Mouse (Mus musculus) mesoderm, embryonic 11.5 days (tissue): ENCODE measurements around the gene Proser1.

ENCODE experiments used
- DNase-seq: peaks from one replicate; pipeline ENCODE4 v3.0.0-alpha.2; 2012; ENCODE audit warnings: low read depth, low spot score

Proser1 gene

DNA sequence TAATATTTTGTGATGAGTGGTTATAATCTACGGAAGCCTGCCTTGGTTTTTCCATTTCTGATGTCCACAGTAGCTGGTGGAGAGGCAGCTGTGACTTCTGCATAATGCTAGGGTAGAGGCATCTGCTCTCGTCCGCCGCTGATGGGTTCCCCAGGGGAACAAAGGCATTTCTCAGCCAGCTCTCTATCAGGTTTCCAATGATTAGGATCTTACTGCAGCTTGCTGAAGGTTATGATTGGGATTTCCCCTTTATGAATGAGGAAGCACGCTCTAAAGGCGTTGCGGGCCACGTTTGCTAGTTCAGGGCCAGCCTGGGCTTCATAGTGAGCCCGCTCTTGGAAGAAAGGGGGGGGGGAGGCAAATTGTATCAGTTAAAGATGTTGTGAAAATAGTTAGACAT is 3.0 kb downstream of the Proser1 start:
- DNase-seq, result peak; percentile 40

DNA sequence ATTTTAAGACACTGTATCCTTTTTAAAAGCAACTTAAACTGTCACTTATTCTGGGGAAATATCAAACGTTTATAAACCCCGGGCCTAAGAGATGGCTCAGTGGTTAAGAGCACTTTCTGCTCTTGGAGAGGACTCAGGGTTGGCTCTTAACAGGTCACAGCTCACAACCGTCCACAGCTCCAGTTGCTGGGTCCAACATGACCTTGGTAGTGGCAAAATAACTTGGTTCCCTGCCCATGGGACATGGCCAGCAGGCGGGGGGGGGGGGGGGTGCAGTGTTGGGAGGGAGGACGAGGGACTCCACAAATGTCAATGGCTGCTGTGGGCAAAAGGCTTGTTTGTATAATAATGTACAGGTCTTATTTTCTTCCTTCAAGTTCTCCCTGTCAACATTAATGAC is 3.9 kb downstream of the Proser1 start:
- DNase-seq, result no peak

DNA sequence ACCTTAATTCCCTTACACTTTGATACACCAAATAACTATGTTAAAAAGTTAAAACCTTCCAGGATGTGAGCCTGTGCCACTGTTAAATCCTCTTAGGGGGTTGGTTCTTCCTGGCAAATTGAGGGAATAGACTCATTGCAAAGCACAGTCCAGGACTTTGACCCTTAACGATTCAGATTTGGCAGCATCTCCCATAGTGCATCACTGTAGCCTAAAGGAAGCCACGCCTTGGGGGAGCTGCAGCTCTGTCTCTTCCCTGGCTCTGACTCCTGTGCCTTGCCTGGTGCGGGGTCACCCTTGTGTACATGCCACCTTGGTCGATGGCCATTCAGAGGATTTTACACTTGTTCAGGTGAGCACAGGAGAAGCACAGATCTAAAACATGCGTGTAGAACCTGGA is 6.2 kb downstream of the Proser1 start:
- DNase-seq, result no peak

DNA sequence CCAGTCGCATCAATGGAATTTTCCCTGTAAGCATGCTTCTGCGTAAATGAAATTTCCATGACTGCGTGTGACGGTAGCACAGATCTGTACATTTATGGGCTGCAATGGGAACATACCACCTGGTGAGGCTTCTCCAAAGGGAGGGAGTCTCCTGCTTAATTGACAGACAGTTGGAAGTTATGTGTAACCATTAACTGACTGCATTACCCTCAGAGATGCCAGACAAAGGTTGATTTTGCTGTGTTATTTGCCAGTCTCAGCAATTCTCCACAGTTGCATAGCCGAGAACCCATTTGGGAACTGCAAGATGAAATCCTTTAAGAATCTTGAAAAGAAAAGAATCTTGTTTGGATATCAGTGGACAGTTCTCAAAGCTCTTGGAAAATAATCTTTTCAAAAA is 8.6 kb downstream of the Proser1 start:
- no peak for DNase-seq

DNA sequence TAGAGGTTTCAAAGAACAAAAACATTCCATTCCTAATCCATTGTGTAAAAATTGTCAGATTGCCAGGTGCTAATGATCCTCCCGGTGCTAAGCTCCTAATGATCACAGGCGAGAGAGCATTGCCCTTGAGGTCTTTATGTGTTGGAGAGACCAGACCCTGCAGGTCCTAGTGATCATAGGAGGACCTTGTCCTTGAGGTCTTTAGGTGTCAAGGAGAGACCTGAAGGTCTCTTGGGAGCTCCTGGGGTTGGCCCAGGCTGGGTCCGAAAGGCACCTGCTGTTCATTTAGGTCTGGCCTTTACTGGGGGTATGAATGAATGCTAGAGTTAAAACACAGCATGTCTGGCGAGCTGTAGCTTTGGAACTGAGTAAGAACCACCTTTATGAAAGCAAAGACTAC is 10.7 kb downstream of the Proser1 start:
- DNase-seq, result no peak

DNA sequence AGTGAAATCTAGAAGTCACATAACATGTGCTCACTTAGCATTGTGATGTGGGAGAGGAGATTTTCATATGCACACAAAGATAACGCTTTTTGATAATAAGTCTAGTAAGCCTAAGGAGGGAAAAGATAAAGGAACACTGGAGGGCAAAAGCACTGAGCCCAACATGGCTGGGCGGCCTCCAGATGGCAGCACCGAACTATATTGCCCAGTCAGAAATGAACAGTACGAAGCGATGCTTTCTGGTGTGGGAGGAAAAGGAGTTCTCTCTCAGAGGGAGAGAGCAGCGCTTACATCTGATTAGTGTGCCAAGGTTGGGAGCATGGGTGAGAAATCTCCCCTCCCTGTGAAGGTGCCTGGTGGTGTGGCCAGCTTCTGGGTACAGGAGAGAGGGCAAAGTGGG is 12.4 kb downstream of the Proser1 start:
- DNase-seq, result peak; percentile 20

DNA sequence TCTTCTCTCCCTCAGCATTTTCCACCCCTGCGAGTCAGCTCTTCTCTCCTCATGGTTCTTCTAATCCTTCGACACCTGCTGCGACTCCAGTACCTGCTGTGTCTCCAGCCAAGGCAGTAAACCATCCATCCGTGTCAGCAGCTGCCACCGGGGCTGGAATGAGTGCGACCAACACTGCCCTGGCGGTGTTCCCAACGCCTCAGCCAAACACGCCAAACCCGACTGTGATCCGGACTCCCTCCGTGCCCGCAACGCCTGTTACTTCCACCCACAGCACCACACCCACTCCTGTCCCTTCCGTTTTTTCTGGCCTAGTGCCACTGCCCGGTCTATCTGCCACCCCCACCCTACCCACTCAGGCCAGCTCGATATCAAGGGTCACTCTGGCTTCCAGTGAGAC is 14.0 kb downstream of the Proser1 start:
- DNase-seq, result no peak

DNA sequence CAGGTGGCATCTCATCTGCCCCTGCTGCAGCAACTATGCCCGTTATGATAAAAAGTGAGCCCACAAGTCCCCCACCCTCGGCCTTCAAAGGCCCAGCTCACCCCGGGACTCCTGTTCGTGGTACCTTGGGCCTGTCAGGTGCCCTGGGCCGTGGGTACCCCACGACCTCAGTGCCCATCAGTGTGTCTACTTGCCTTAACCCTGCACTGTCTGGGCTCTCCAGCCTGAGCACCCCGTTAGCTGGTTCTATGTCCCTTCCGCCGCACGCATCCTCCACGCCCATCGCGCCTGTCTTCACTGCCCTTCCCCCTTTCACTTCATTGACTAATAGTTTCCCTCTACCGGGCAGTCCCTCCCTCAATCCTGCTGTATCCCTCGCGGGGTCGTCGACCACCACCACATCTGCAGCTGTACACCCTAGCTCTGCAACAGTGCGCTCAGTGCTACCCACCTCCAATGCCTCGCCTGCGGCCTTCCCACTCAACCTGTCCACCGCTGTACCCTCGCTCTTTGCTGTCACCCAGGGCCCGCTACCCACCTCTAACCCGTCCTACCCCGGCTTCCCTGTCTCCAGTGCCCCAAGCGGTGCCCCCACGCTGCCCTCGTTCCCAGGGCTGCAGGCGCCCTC is 15.1 kb downstream of the Proser1 start:
- DNase-seq, result no peak

DNA sequence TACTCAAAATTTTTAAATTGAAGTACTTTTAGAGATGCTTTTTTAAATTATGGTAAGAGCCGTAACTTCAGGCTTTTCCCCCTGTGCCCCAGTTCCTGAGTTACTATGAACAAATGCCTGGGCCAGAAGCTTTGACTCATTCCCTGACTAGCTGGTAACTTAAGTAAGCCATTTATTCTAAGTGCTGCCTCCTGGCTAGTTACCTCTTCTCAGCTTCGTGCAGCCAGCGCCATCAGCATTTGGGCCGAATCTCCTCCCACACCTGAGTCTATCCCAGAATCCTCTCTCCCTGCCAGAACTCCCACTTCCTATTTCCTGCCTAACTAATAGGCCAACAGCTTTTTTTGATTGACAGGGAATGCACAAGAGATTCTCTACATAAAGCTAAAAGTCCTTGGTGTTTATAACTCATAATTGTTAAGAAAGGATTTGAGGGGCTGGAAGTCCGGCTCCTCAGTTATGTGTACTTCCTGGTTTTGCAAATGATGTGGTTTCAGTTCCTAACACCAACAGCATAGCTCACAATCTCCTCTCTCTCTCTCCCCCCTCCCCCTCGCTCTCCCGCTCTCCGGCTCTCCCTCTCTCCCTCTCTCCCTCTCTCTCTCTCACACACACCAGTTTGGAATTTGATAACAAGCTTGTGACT is 20.1 kb downstream of the Proser1 start:
- no peak for DNase-seq

DNA sequence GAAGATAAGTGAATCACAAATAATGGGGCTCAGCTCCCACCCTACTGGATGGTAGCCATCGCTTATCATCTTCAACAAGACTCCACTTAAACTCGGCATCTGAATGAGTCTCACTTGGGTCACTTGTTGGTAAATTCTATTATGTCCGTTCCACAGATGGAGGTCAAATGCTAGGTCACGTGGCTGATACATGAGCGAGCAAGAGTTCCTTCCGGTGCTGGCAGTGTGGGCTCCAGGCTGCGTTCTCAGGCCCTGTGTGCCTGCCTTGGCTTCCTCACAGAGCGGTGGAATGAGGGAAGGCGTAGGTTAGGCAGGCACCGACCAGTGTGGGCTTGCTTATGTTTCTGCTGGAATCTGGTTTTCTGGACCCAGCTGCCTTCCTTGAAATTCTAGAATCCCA is 23.1 kb downstream of the Proser1 start:
- no peak for DNase-seq

DNA sequence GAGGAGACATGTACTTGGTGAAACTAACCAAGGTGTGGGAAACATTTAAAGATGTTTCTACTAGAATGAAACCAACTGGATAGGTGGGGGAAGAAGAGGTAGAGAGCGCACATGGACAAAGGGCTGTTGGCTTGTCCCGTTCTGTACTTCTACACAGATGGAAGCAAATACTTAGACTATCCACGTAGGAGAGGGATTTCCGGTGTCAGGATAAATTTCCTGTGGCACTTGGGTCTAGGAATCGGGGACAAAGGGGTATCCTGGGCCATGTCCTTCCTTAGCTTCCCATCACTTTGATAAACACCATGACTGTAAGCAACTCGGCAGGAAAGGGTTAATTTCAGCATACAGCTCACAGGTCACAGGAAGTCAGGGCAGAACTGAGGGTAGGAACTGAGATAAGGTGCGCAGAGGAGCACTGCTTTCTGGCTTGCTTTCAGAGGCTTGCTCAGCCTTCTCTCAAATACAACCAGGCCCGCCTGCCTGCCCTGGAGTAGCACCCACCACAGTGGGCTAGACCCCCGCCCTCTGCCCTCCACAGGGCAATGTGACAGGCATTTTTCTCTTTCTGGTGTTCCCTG is 23.6 kb downstream of the Proser1 start:
- no peak for DNase-seq

DNA sequence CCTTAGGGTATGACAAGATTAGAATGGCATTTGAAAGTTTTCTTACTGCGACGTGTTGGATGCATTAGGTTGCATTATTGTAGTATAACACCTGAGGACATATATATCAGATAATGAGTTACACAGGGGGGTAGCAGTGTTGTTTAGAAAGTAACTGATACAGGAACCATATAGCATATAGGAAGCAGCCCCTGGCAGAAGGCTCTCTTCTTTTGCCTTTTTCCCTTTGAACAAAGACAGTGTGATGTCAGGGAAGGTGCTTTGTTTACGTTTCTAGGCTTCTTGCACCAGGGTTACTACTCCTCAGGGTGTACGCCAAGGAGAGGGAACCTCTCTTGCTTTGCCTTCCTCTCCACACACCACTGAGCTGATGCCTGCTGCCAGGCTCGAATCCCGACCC is 24.9 kb downstream of the Proser1 start, which contains the start of gene Stoml3:
TSS of gene Stoml3 (plus strand) at position 301 of the 400 bp plus-strand sequence.
- no peak for DNase-seq

DNA sequence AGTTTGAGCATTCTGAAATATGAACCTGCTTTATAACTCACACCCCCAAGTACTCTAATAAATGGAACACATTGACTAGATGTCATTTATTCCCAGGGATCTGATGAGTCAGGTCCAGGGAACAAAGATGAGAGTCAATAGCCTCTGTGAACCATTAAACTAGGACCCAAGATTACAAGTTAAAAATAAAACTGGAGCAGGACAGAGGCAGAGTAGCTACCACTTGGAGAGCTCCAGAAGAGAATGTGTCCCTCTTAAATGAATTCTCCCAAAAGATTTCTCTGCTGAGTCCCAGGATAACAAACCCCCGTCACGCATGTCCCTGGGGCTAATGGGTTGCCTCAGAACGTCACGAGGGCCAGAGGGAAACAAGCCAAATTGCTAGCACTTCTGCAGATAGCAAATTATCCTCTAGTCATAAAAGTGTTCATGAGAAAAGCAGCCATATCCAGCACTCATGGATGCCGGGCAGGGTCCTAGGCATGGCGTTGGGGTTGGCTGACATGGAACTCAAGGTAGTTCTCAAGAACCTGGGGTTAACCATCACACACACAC is 35.0 kb downstream of the Proser1 start:
- DNase-seq, result no peak

DNA sequence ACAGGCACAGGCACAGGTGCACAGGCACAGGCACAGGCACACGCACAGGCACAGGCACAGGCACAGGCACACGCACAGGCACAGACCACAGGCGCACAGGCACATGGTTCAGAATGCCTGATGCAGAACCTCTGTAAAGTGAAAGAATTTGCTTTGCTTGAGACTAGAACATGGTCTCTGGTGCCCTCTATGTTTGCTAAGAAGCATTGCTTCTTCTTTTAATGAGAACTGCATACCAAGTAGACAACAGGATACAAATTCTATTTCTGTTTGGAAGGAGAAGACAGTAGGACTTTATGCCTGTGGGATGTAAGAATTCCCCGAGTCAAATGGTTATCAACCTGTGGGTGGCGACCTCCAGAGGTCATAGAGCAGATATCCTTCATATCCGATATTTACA is 39.0 kb downstream of the Proser1 start:
- no peak for DNase-seq

DNA sequence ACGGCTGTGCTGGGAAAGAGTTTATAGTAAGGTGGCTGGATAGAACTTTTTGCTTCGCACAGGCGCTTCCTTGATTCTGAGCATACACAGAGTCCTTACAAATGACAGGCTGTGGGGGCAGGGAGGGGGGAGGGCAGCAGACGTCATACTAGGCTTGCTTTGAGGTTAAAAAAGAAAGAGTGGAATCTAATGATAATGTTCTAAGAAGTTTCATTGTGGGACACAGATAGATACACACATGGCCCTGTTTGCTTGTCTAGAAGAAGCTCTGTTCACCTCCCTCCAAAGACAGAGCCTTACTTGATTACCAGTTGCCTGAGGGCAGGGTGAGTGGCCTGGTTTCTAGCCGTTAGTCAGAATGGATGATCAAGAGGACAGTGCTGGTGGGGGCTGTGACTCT is 49.6 kb downstream of the Proser1 start:
- no peak for DNase-seq

DNA sequence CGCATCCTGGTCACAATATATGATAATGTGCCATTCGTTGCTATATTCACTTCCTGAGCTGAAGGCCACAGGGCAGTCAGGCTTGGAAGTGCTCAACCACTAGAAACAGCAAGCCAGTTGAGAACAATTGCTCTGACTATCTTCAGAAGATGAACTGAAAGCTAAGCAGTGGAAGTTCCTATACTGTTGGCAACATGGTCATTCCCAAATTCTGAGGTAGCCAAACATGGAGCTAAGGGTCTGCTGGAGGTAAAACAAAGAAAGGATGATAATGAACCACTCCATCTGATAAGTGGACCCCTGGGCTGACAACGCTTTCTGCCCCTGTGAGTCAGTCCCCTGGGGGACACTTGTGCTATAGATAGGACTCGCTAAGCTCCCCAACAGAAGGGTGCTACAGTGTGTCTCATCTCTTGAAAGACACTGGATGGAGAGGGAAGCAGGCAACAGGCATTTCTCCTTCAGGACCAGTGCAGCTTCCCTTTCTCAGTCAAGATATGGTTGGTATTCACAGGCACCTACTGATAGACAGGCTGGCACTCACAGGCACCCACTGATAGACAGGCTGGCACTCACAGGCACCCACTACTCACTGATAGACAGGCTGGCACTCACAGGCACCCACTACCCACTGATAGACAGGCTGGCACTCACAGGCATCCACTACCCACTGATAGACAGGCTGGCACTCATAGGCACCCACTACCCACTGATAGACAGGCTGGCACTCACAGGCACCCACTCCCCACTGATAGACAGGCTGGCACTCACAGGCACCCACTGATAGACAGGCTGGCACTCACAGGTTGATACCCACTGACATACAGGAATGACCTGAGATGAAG is 51.0 kb downstream of the Proser1 start:
- DNase-seq, result no peak

DNA sequence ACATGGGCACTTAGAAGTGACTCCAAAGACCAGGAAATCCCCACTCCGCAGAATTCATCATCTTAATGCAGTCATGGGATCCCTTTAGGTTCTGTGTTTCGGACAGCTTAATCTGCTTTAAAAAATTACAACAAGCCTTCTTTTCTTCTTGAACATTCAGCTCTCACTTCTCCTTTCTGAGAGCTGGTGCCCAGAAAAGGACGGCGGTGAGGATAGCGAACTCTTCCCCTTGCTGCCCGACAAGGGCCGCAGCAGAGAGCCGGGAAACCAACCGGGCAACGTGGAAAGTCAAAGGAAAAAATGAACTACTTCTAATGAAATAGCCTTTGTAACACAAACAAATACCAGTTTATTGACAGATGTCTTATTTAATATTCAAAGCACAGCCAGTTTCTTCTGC is 59.3 kb downstream of the Proser1 start:
- DNase-seq, result no peak

DNA sequence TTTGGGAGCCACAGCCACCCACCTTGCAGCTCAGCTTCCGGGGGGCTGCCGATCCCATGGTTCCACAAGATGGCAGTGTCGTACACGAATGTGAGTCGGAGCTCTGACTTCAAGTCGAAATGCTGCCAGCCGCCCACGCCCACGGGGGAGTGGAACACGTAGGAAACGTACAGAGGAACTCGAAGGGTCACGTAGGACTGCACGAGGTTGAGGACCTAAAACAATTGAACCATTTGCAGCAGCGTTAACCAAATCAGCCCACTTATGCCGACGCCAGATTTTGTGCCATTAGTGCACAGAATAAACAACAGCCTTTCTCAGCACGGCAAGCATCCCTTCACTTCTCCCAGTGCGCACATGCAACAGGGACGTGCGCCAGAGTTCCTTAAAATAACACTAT is 62.3 kb downstream of the Proser1 start:
- DNase-seq, result peak; percentile 77

DNA sequence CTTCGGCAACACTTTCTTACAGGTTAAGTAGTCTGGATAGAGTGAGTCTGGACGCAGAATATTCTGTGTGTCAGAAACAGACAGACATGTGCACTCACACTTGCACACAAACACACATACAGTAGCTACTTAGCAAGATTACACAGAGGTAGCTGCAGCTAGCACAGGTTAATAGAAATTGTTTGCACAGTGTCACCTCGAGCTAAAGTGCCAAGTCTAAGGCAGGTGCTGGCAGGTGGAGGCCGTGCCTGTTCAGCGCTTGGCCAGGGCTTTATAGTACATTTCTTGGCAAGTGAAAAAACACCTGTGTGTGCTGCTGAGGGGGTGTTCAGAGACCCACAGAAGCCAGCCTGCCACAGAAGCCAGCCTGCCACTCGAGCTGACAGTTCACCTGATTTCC is 66.8 kb downstream of the Proser1 start:
- DNase-seq, result no peak
